Mouse (Mus musculus) ES-Bruce4 (cell line): ENCODE results near the gene Epb41l5. TPM values are rescaled to one million over a fixed set of nuclear protein-coding genes. Genes with fewer than 3 reads are reported as not detected.

Experiments
- H3K27ac ChIP-seq: 2 replicates; pipeline ENCODE4 v1.5.1; 2012; ENCODE audit warnings: low read length, inconsistent platforms; ENCODE audit not compliant: insufficient read depth
- H3K27me3 ChIP-seq: 2 replicates; pipeline ENCODE4 v1.6.1; 2012; ENCODE audit warnings: mild to moderate bottlenecking, low read length, inconsistent platforms; ENCODE audit not compliant: control insufficient read depth, poor library complexity, insufficient read depth, severe bottlenecking
- H3K36me3 ChIP-seq: 2 replicates; pipeline ENCODE4 v1.6.1; 2012; ENCODE audit warnings: inconsistent platforms, mild to moderate bottlenecking, low read length, moderate library complexity; ENCODE audit not compliant: control insufficient read depth, poor library complexity, insufficient read depth, severe bottlenecking
- H3K4me1 ChIP-seq: one replicate; pipeline ENCODE4 v1.8.1; 2011; ENCODE audit warnings: low read length; ENCODE audit not compliant: control insufficient read depth, insufficient read depth
- H3K4me3 ChIP-seq: 2 replicates; pipeline ENCODE4 v1.5.1; 2011; ENCODE audit warnings: low read depth, mild to moderate bottlenecking, low read length
- H3K9ac ChIP-seq: 2 replicates; pipeline ENCODE4 v1.6.1; 2012; ENCODE audit warnings: low read depth, mild to moderate bottlenecking, inconsistent platforms; ENCODE audit not compliant: poor library complexity, severe bottlenecking
- H3K9me3 ChIP-seq: replicated peaks from 2 replicates; pipeline ENCODE4 v1.6.1; 2012; ENCODE audit warnings: mild to moderate bottlenecking, low read length, inconsistent platforms; ENCODE audit not compliant: control insufficient read depth, poor library complexity, insufficient read depth, severe bottlenecking
- CTCF ChIP-seq: IDR thresholded peaks from one replicate; pipeline ENCODE4 v1.8.1; 2011; ENCODE audit warnings: low read depth, low read length
- EP300 ChIP-seq: IDR thresholded peaks from 2 replicates; pipeline ENCODE4 v1.6.1; 2011; ENCODE audit warnings: low read depth, low read length; ENCODE audit not compliant: insufficient read depth
- POLR2A ChIP-seq: IDR thresholded peaks from one replicate; pipeline ENCODE4 v1.8.1; 2011; ENCODE audit warnings: low read length; ENCODE audit not compliant: insufficient read depth
- polyA plus RNA-seq: library from polyadenylated mRNA; stranded (reverse); fragments of >200 nt; gene quantifications from 2 replicates; pipeline ENCODE4 v1.2.4, GENCODE M21; 2011; ENCODE audit warnings: low read depth; ENCODE audit not compliant: missing spikeins, insufficient read depth, insufficient read length

Gene Epb41l5
- polyA plus RNA-seq, 1 experiment = 48.2 TPM

DNA sequence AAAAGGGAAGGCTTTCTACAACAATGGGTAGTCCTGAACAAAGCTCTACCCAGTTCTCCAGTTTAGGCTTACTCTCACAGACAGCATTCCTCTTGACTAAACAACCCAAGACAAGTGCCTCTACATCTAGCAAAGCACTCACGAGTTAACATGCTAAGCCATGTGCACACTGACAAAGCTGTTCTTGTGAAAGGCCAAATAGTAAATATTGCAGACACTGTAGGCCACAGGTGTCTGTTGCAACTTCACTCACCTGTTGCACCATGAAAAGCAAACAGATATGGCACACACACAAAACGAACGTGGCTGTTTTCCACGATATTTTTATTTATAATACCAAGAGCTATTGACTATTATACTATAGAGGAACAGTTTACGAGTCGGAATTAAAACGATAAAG, 18.1 kb upstream of the Epb41l5 start:
- H3K4me3 ChIP-seq = no peak overlapping the region
- H3K9ac ChIP-seq = no peak overlapping the region
- no peaks in the 10 kb centered on the region for H3K9me3 ChIP-seq
- TF ChIP-seq POLR2A (no peak), EP300 (no peak), CTCF (no peak)
- no peaks in the 10 kb centered on the region for H3K4me1 ChIP-seq
- H3K36me3 ChIP-seq = no peaks in the 10 kb centered on the region
- no peaks in the 10 kb centered on the region for H3K27me3 ChIP-seq
- no peak overlapping the region for H3K27ac ChIP-seq

DNA sequence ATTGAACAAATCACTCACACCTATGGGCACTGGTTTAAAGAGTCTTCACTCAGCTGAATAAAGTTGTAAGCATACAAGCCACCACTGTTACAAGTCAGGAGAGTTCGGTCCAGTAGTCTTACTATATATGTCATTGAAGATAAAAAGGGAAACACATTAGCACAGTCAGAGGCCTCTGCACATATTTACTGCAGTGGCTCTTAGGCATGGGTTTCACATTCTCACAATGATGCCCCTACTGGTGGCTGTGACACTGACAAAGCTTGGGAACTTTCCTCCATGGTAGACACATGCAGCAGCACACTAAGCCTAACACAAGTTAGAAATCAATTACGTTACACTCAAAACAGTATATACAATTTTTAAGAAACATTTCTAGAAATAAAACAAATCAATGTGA, 5.5 kb upstream of the Epb41l5 start:
- Histone ChIP-seq H3K36me3 (no peaks in the 10 kb centered on the region), H3K27me3 (no peaks in the 10 kb centered on the region), H3K4me1 (no peaks in the 10 kb centered on the region), H3K9me3 (no peaks in the 10 kb centered on the region), H3K9ac (no peak overlapping the region), H3K27ac (no peak overlapping the region), H3K4me3 (no peak overlapping the region)
- TF ChIP-seq EP300 (no peak), POLR2A (no peak), CTCF (no peak)

DNA sequence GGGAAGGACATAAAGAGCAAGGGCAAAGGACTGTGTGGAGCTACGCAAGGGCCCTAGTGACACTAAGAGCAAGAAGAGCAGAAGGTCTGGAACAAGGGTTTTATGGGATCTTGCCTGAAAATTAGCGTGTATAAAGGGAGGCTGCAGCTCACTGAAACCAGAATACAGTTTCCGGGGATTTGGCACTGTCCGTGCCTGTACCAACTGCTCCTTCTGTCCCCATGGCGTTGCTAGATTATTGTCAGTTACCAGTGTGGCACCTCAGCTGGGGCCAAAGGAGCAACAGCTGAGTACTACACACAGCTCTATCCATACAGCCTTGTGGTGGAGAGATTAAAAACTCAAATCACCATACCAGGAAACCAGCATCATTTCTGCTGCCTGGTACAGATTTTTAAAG, 1.6 kb upstream of the Epb41l5 start:
- Histone ChIP-seq H3K4me3 (no peak overlapping the region), H3K27me3 (no peaks in the 10 kb centered on the region), H3K27ac (no peak overlapping the region), H3K9me3 (no peaks in the 10 kb centered on the region), H3K36me3 (no peaks in the 10 kb centered on the region), H3K9ac (no peak overlapping the region), H3K4me1 (no peaks in the 10 kb centered on the region)
- TF ChIP-seq POLR2A (no peak), EP300 (no peak), CTCF (no peak)

DNA sequence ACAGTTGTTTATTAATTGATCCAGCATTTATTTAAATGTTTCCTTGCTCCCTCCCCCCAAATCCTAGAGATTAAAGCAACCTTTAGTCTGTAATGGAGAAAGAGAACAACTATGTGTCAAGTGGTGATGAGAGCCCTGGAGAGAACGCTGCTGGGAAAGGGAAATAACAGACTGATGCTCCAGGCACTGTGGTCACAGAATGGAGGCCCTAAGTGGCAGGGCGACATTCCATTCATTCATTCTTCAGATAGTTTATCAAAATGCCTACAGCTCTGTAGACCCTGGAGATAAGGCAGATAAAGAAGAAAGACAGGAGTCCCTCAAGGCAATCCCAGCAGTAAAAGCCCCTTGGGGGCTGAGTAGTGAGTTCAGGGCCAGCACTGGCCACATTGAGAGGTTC, 827 bp upstream of the Epb41l5 start:
- H3K4me3 ChIP-seq = no peak overlapping the region
- no peaks in the 10 kb centered on the region for H3K36me3 ChIP-seq
- H3K9me3 ChIP-seq = no peaks in the 10 kb centered on the region
- TF ChIP-seq POLR2A (no peak), CTCF (no peak), EP300 (no peak)
- no peaks in the 10 kb centered on the region for H3K27me3 ChIP-seq
- no peaks in the 10 kb centered on the region for H3K4me1 ChIP-seq
- H3K27ac ChIP-seq = no peak overlapping the region
- H3K9ac ChIP-seq = no peak overlapping the region

DNA sequence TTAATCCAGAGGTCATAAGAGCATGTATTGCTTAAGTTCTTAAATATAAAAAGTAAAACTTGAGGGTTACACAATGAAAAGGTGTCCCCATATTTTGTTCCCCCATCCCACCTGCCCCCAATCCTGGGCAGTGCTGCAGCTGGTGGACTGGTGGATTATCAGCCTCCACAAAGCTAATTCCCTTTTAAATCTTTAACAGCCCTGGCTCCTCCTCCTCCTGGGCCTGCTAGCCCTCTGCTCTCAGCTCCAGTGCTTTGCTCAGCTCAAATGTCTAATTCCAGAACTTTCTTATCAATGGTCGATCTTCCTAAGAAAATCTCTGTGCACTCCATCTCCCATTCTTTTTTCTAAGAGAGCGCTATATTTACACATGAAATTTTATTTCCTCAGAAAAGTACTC, 2.4 kb downstream of the Epb41l5 start:
- Histone ChIP-seq H3K9me3 (no peaks in the 10 kb centered on the region), H3K4me3 (no peak overlapping the region), H3K9ac (no peak overlapping the region), H3K27me3 (no peaks in the 10 kb centered on the region), H3K36me3 (no peaks in the 10 kb centered on the region), H3K4me1 (peaks cover 2% of the 10 kb centered on the region), H3K27ac (no peak overlapping the region)
- no peak for TF ChIP-seq CTCF
- TF ChIP-seq EP300 = no peak
- TF ChIP-seq POLR2A = no peak

DNA sequence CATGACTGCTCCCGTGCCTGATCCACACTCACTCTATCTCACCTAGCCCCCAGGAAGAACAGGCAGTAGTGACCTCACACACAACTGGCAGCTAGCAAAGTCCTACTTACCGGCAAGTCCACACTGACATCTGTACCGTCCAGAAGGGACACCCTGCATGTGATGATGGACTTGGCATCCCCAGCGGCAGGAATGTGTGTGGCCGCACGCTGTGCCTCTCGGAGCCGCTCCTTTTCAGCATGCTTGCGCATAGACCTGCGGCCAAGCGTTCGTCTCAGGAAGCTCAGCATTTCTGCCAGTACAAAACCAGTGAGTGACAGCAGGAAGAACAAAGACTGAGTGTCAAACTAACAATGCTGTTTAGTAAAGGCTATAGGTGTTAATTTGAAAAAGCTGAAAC, 6.4 kb downstream of the Epb41l5 start:
- Histone ChIP-seq H3K27ac (no peak overlapping the region), H3K4me1 (peaks cover 4% of the 10 kb centered on the region), H3K9ac (no peak overlapping the region), H3K27me3 (no peaks in the 10 kb centered on the region), H3K4me3 (no peak overlapping the region), H3K9me3 (no peaks in the 10 kb centered on the region), H3K36me3 (no peaks in the 10 kb centered on the region; the same call in 1 of the 2 replicates)
- TF ChIP-seq POLR2A = no peak
- no peak for TF ChIP-seq CTCF
- no peak for TF ChIP-seq EP300
